27 mouse cellular contexts compared by ENCODE assay signal in the genomic region with DNA sequence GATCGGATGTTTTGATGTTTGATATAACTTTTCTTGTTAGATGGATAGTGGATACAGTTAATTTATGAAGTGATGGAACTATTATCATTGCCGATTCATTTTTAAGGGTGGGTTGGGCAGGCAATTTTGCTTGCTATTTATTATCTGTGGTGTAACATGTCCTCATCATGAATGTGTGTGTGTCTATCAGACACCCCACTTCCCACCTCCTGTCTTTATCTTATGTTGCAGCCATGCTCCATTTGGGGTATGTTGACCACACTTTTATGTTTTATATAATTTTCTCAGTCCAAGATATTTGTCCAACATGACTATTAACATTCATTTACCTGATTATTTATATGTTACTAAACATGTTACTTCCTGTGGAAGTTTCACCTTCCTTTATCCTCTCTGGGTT.
"Had no signal": no experiment of that assay in that cellular context is flagged by ENCODE, and none has a peak within 500 bp of the region (broad histone marks: within the 10 kb centered on the region; RNA-seq: fewer than 3 reads in every experiment).

No protein-coding gene starts in this region.

- H3K27me3 ChIP-seq: embryonic facial prominence, embryonic 12.5 days; embryonic facial prominence, embryonic 13.5 days; embryonic facial prominence, embryonic 15.5 days; forebrain, embryonic 12.5 days; forebrain, embryonic 13.5 days; forebrain, embryonic 15.5 days had no signal

- ATAC-seq: forebrain, embryonic 13.5 days; forebrain, embryonic 14.5 days; forebrain, embryonic 15.5 days; forebrain, embryonic 16.5 days; forebrain, postnatal 0 days had no signal

- H3K27ac ChIP-seq: embryonic facial prominence, embryonic 10.5 days; embryonic facial prominence, embryonic 12.5 days; embryonic facial prominence, embryonic 13.5 days; embryonic facial prominence, embryonic 15.5 days; forebrain, embryonic 10.5 days; forebrain, embryonic 12.5 days; forebrain, embryonic 13.5 days; forebrain, embryonic 15.5 days; gastrocnemius, adult 2 months; heart, adult 2 months had no signal

- H3K4me2 ChIP-seq: embryonic facial prominence, embryonic 12.5 days; embryonic facial prominence, embryonic 13.5 days; embryonic facial prominence, embryonic 15.5 days; forebrain, embryonic 12.5 days; forebrain, embryonic 13.5 days; forebrain, embryonic 15.5 days had no signal

- H3K9ac ChIP-seq: embryonic facial prominence, embryonic 12.5 days; embryonic facial prominence, embryonic 13.5 days; embryonic facial prominence, embryonic 15.5 days; forebrain, embryonic 12.5 days; forebrain, embryonic 13.5 days; forebrain, embryonic 15.5 days; forebrain, postnatal 0 days had no signal

- H3K4me1 ChIP-seq: embryonic facial prominence, embryonic 10.5 days; embryonic facial prominence, embryonic 12.5 days; embryonic facial prominence, embryonic 13.5 days; embryonic facial prominence, embryonic 15.5 days; forebrain, embryonic 10.5 days; forebrain, embryonic 12.5 days; forebrain, embryonic 13.5 days; forebrain, embryonic 15.5 days had no signal

- DNase-seq: cerebellum, adult 9-10 months; cerebellum, adult 9-11 months; cerebellum, postnatal 10 days; cerebellum, postnatal 14 days; cerebellum, postnatal 25 days; cerebellum, postnatal 36 days; embryo, embryonic 11 days; forebrain, postnatal 0 days; gastrocnemius, adult 2 months; gastrocnemius, postnatal 10 days; gastrocnemius, postnatal 14 days; gastrocnemius, postnatal 25 days; gastrocnemius, postnatal 36 days; heart, adult 11 months; heart, adult 18-20 months; heart, adult 2 months had no signal

- H3K9me3 ChIP-seq: embryonic facial prominence, embryonic 10.5 days; embryonic facial prominence, embryonic 12.5 days; embryonic facial prominence, embryonic 13.5 days; embryonic facial prominence, embryonic 15.5 days; forebrain, embryonic 10.5 days; forebrain, embryonic 12.5 days; forebrain, embryonic 13.5 days; forebrain, embryonic 15.5 days had no signal

- H3K36me3 ChIP-seq: embryonic facial prominence, embryonic 10.5 days; embryonic facial prominence, embryonic 12.5 days; embryonic facial prominence, embryonic 13.5 days; embryonic facial prominence, embryonic 15.5 days; forebrain, embryonic 10.5 days; forebrain, embryonic 12.5 days; forebrain, embryonic 15.5 days had no signal

- H3K4me3 ChIP-seq: embryonic facial prominence, embryonic 10.5 days; embryonic facial prominence, embryonic 12.5 days; embryonic facial prominence, embryonic 13.5 days; embryonic facial prominence, embryonic 15.5 days; erythroblast, embryonic 14.5 days; forebrain, embryonic 10.5 days; forebrain, embryonic 12.5 days; forebrain, embryonic 13.5 days; forebrain, embryonic 15.5 days; gastrocnemius, adult 2 months; heart, adult 2 months had no signal
